Mouse (Mus musculus) olfactory bulb, adult 2 months (tissue): ENCODE results near the gene N4bp2l1.

Source experiments
- CTCF ChIP-seq: fragments of 200-500 bp; IDR thresholded peaks from 2 replicates; pipeline ENCODE4 v1.5.1; 2012; ENCODE audit warnings: low read depth, mild to moderate bottlenecking, low read length, moderate library complexity; ENCODE audit not compliant: insufficient read depth
- POLR2A ChIP-seq: fragments of 200-500 bp; IDR thresholded peaks from 2 replicates; pipeline ENCODE4 v1.6.1; 2012; ENCODE audit warnings: mild to moderate bottlenecking, low read depth, low read length, moderate library complexity; ENCODE audit not compliant: insufficient read depth

GRCm38 (mm10) chr5:150593756-150594648 lies 3.0 kb downstream of the N4bp2l1 start:
- TF ChIP-seq CTCF (no peak), POLR2A (peak; percentile 44)
